Mouse (Mus musculus) limb, embryonic 14.5 days (tissue): ENCODE results near the gene Zscan22. TPM values are rescaled to one million over a fixed set of nuclear protein-coding genes. Genes with fewer than 3 reads are reported as not detected.

Experiments used
- ATAC-seq: fragments of 200-750 bp; cut with Nextera tagmentation; 2 replicates; pipeline ENCODE4 v1.8.0; 2017; ENCODE audit warnings: low read depth, moderate number of reproducible peaks, moderate TSS enrichment; ENCODE audit not compliant: low FRiP score
- DNase-seq: peaks from one replicate; pipeline ENCODE4 v3.0.0-alpha.2; 2015; ENCODE audit warnings: low spot score
- H3K27ac ChIP-seq: fragments of 300-500 bp; sonication (generic); replicated peaks from 2 replicates; pipeline ENCODE4 v1.5.1; 2014; ENCODE audit warnings: low read depth, mild to moderate bottlenecking, low read length, moderate library complexity, mixed read lengths
- H3K27me3 ChIP-seq: fragments of 300-500 bp; sonication (generic); 2 replicates; pipeline ENCODE4 v1.6.1; 2014; ENCODE audit warnings: low read length, mixed read lengths; ENCODE audit not compliant: control insufficient read depth, insufficient read depth
- H3K36me3 ChIP-seq: fragments of 300-500 bp; sonication (generic); 2 replicates; pipeline ENCODE4 v1.6.1; 2014; ENCODE audit warnings: mild to moderate bottlenecking, low read length, moderate library complexity, mixed read lengths; ENCODE audit not compliant: control insufficient read depth, insufficient read depth
- H3K4me1 ChIP-seq: fragments of 300-500 bp; sonication (generic); 2 replicates; pipeline ENCODE4 v1.6.1; 2014; ENCODE audit warnings: antibody characterized with exemption, low read length, mixed read lengths; ENCODE audit not compliant: control insufficient read depth, insufficient read depth
- H3K4me2 ChIP-seq: fragments of 300-500 bp; sonication (generic); replicated peaks from 2 replicates; pipeline ENCODE4 v1.6.1; 2014; ENCODE audit warnings: low read depth, mild to moderate bottlenecking, low read length, moderate library complexity; ENCODE audit not compliant: severe bottlenecking
- H3K4me3 ChIP-seq: fragments of 300-500 bp; sonication (generic); replicated peaks from 2 replicates; pipeline ENCODE4 v1.5.1; 2014; ENCODE audit warnings: low read length
- H3K9ac ChIP-seq: fragments of 300-500 bp; sonication (generic); 2 replicates; pipeline ENCODE4 v1.6.1; 2014; ENCODE audit warnings: mild to moderate bottlenecking, low read depth, low read length, moderate library complexity; ENCODE audit not compliant: severe bottlenecking
- H3K9me3 ChIP-seq: fragments of 300-500 bp; sonication (generic); 2 replicates; pipeline ENCODE4 v1.6.1; 2016; ENCODE audit warnings: low read length; ENCODE audit not compliant: control insufficient read depth
- POLR2A ChIP-seq: fragments of 200-500 bp; IDR thresholded peaks from 2 replicates; pipeline ENCODE4 v1.8.0; 2012; ENCODE audit warnings: inconsistent platforms, mild to moderate bottlenecking, moderate library complexity, borderline replicate concordance; ENCODE audit not compliant: insufficient read depth, insufficient read length; ENCODE audit errors: extremely low read depth
- WGBS: fragments of 180-500 bp; shearing (Covaris S2); extraction: QIAGEN DNeasy Blood & Tissue Kit; methylation state at CpG from one replicate; pipeline ENCODE4 v1.1.7; 2014; 5-methylcytosine and 5-hydroxymethylcytosine counted together
- polyA plus RNA-seq, 2 experiments: library from polyadenylated mRNA; depleted of rRNA in 1 of 2; stranded (reverse) in 1 of 2; unstranded in 1 of 2; fragments of >200 nt; fragmentation: Nextera tagmentation in 1 of 2; extraction: Ambion mirVana in 1 of 2; gene quantifications; 2 replicates each; pipeline versions ENCODE4 v1.2.1 to v1.2.3; 2012 to 2014

The Zscan22 gene
- polyA plus RNA-seq, 2 experiments = 15.6 to 20.1 TPM

- Histone ChIP-seq H3K9me3 (no peaks in the 10 kb centered on the region), H3K4me2 (no peak overlapping the region), H3K27me3 (no peaks in the 10 kb centered on the region), H3K4me1 (no peaks in the 10 kb centered on the region), H3K9ac (no peak overlapping the region), H3K4me3 (no peak overlapping the region), H3K27ac (no peak overlapping the region), H3K36me3 (no peaks in the 10 kb centered on the region)
- DNase-seq (no peak), ATAC-seq (no peak)
- TF ChIP-seq POLR2A = no peak
These were observed 45.9 kb downstream of the Zscan22 start for GRCm38 (mm10) chr7:12943488-12943887.

GRCm38 (mm10) chr7:12949032-12949871 is 51.6 kb downstream of the Zscan22 start:
- no peaks in the 10 kb centered on the region for H3K9me3 ChIP-seq
- H3K4me1 ChIP-seq = peaks cover 9% of the 10 kb centered on the region
- H3K4me2 ChIP-seq = peak overlapping the region; percentile 69
- H3K9ac ChIP-seq = peak overlapping the region; percentile 55
- peak overlapping the region; percentile 45 for H3K4me3 ChIP-seq
- H3K36me3 ChIP-seq = no peaks in the 10 kb centered on the region
- ATAC-seq (peak; percentile 98), DNase-seq (peak; percentile 99)
- peak; percentile 69; the same call in 1 of the 2 replicates for TF ChIP-seq POLR2A
- H3K27me3 ChIP-seq = no peaks in the 10 kb centered on the region
- peak overlapping the region; percentile 83 for H3K27ac ChIP-seq
- WGBS = 9% methylated on average over 35 of the region's 35 CpGs

- no peaks in the 10 kb centered on the region for H3K27me3 ChIP-seq
- WGBS = 4% methylated on average over 16 of the region's 16 CpGs
- H3K4me3 ChIP-seq = peak overlapping the region; percentile 45
- H3K4me2 ChIP-seq = peak overlapping the region; percentile 69
- peak overlapping the region; percentile 40 for H3K9ac ChIP-seq
- no peaks in the 10 kb centered on the region for H3K36me3 ChIP-seq
- H3K4me1 ChIP-seq = peaks cover 9% of the 10 kb centered on the region
- ATAC-seq (no peak; the same call in 1 of the 2 replicates), DNase-seq (no peak)
- H3K27ac ChIP-seq = peak overlapping the region; percentile 75
- no peaks in the 10 kb centered on the region for H3K9me3 ChIP-seq
- no peak for TF ChIP-seq POLR2A
These were observed 52.2 kb downstream of the Zscan22 start for GRCm38 (mm10) chr7:12949872-12950229.

GRCm38 (mm10) chr7:12954896-12955295 is 57.3 kb downstream of the Zscan22 start:
- no peak for DNase-seq
- no peak for TF ChIP-seq POLR2A
- WGBS = 46% methylated on average over 3 of the region's 3 CpGs

GRCm38 (mm10) chr7:12957511-12957910 is 59.9 kb downstream of the Zscan22 start:
- no peaks in the 10 kb centered on the region for H3K4me1 ChIP-seq
- no peaks in the 10 kb centered on the region for H3K36me3 ChIP-seq
- ATAC-seq (no peak), DNase-seq (no peak)
- no peak for TF ChIP-seq POLR2A
- no peak overlapping the region for H3K4me2 ChIP-seq
- no peaks in the 10 kb centered on the region for H3K9me3 ChIP-seq
- 71% methylated on average over 5 of the region's 5 CpGs for WGBS
- H3K27me3 ChIP-seq = no peaks in the 10 kb centered on the region
- H3K9ac ChIP-seq = no peak overlapping the region
- no peak overlapping the region for H3K4me3 ChIP-seq
- H3K27ac ChIP-seq = no peak overlapping the region

More at GRCm38 (mm10) chr7:12954896-12955295, 57.3 kb downstream of the Zscan22 start:
- no peak overlapping the region for H3K27ac ChIP-seq
- no peak overlapping the region for H3K9ac ChIP-seq
- no peak overlapping the region for H3K4me2 ChIP-seq
- H3K36me3 ChIP-seq = no peaks in the 10 kb centered on the region
- H3K4me1 ChIP-seq = peaks cover 5% of the 10 kb centered on the region
- no peaks in the 10 kb centered on the region for H3K27me3 ChIP-seq
- H3K4me3 ChIP-seq = no peak overlapping the region
- ATAC-seq = no peak
- H3K9me3 ChIP-seq = no peaks in the 10 kb centered on the region

Other genes with a start within 250 kb of the Zscan22 start
- 0.04 TPM in 1 of 2 replicates, not detected in the other for gene Vmn2r55, start 212.8 kb upstream of the Zscan22 start, polyA plus RNA-seq (2012; rRNA removed)
- gene Vmn2r55, start 212.8 kb upstream of the Zscan22 start, polyA plus RNA-seq (2014; fragmentation: Nextera tagmentation; extraction: Ambion mirVana) = not detected in 2 replicates
- gene Vmn2r56, start 162.8 kb upstream of the Zscan22 start, polyA plus RNA-seq (2012; rRNA removed) = not detected in 2 replicates
- not detected in 2 replicates for gene Vmn2r56, start 162.8 kb upstream of the Zscan22 start, polyA plus RNA-seq (2014; fragmentation: Nextera tagmentation; extraction: Ambion mirVana)
- gene Zscan18, start 94.2 kb upstream of the Zscan22 start, polyA plus RNA-seq (2012; rRNA removed) = 11.9 and 12.1 TPM in 2 replicates
- gene Zscan18, start 94.2 kb upstream of the Zscan22 start, polyA plus RNA-seq (2014; fragmentation: Nextera tagmentation; extraction: Ambion mirVana) = 11.0 and 13.0 TPM in 2 replicates
- 11.1 and 13.6 TPM in 2 replicates for gene Zfp329, start 79.0 kb upstream of the Zscan22 start, polyA plus RNA-seq (2012; rRNA removed)
- gene Zfp329, start 79.0 kb upstream of the Zscan22 start, polyA plus RNA-seq (2014; fragmentation: Nextera tagmentation; extraction: Ambion mirVana) = 12.1 and 16.1 TPM in 2 replicates
- 13.6 and 14.4 TPM in 2 replicates for gene Zfp110, start 63.1 kb upstream of the Zscan22 start, polyA plus RNA-seq (2012; rRNA removed)
- gene Zfp110, start 63.1 kb upstream of the Zscan22 start, polyA plus RNA-seq (2014; fragmentation: Nextera tagmentation; extraction: Ambion mirVana) = 32.5 and 36.0 TPM in 2 replicates
- gene Zfp128, start 16.6 kb upstream of the Zscan22 start, polyA plus RNA-seq (2012; rRNA removed) = 4.4 and 4.8 TPM in 2 replicates
- 4.8 and 5.8 TPM in 2 replicates for gene Zfp128, start 16.6 kb upstream of the Zscan22 start, polyA plus RNA-seq (2014; fragmentation: Nextera tagmentation; extraction: Ambion mirVana)
- gene Rps5, start 24.5 kb downstream of the Zscan22 start, polyA plus RNA-seq (2012; rRNA removed) = 3,045 and 3,888 TPM in 2 replicates
- 1,462 and 1,509 TPM in 2 replicates for gene Rps5, start 24.5 kb downstream of the Zscan22 start, polyA plus RNA-seq (2014; fragmentation: Nextera tagmentation; extraction: Ambion mirVana)
- 1.8 and 2.3 TPM in 2 replicates for gene Rnf225, start 29.6 kb downstream of the Zscan22 start, polyA plus RNA-seq (2012; rRNA removed)
- gene Rnf225, start 29.6 kb downstream of the Zscan22 start, polyA plus RNA-seq (2014; fragmentation: Nextera tagmentation; extraction: Ambion mirVana) = 0.83 and 0.86 TPM in 2 replicates
- 9.8 and 12.0 TPM in 2 replicates for gene Zfp324, start 68.0 kb downstream of the Zscan22 start, polyA plus RNA-seq (2012; rRNA removed)
- 9.5 and 11.4 TPM in 2 replicates for gene Zfp324, start 68.0 kb downstream of the Zscan22 start, polyA plus RNA-seq (2014; fragmentation: Nextera tagmentation; extraction: Ambion mirVana)
- gene Zfp446, start 80.0 kb downstream of the Zscan22 start, polyA plus RNA-seq (2012; rRNA removed) = 10.1 and 12.5 TPM in 2 replicates
- gene Zfp446, start 80.0 kb downstream of the Zscan22 start, polyA plus RNA-seq (2014; fragmentation: Nextera tagmentation; extraction: Ambion mirVana) = 3.5 and 5.4 TPM in 2 replicates
- 0.23 and 0.26 TPM in 2 replicates for gene Slc27a5, start 100.4 kb downstream of the Zscan22 start, polyA plus RNA-seq (2012; rRNA removed)
- not detected in 2 replicates for gene Slc27a5, start 100.4 kb downstream of the Zscan22 start, polyA plus RNA-seq (2014; fragmentation: Nextera tagmentation; extraction: Ambion mirVana)
- gene Trim28, start 101.3 kb downstream of the Zscan22 start, polyA plus RNA-seq (2012; rRNA removed) = 610 and 816 TPM in 2 replicates
- 408 and 456 TPM in 2 replicates for gene Trim28, start 101.3 kb downstream of the Zscan22 start, polyA plus RNA-seq (2014; fragmentation: Nextera tagmentation; extraction: Ambion mirVana)
- gene Zbtb45, start 112.2 kb downstream of the Zscan22 start, polyA plus RNA-seq (2012; rRNA removed) = 29.3 and 46.7 TPM in 2 replicates
- gene Zbtb45, start 112.2 kb downstream of the Zscan22 start, polyA plus RNA-seq (2014; fragmentation: Nextera tagmentation; extraction: Ambion mirVana) = 25.5 and 25.8 TPM in 2 replicates
- 97.3 and 151 TPM in 2 replicates for gene Chmp2a, start 137.0 kb downstream of the Zscan22 start, polyA plus RNA-seq (2012; rRNA removed)
- gene Chmp2a, start 137.0 kb downstream of the Zscan22 start, polyA plus RNA-seq (2014; fragmentation: Nextera tagmentation; extraction: Ambion mirVana) = 164 TPM in 2 replicates
- gene Ube2m, start 140.5 kb downstream of the Zscan22 start, polyA plus RNA-seq (2012; rRNA removed) = 294 and 308 TPM in 2 replicates
- gene Ube2m, start 140.5 kb downstream of the Zscan22 start, polyA plus RNA-seq (2014; fragmentation: Nextera tagmentation; extraction: Ambion mirVana) = 159 and 165 TPM in 2 replicates
- 5.3 and 7.1 TPM in 2 replicates for gene Mzf1, start 156.9 kb downstream of the Zscan22 start, polyA plus RNA-seq (2012; rRNA removed)
- gene Mzf1, start 156.9 kb downstream of the Zscan22 start, polyA plus RNA-seq (2014; fragmentation: Nextera tagmentation; extraction: Ambion mirVana) = 1.9 and 2.5 TPM in 2 replicates
- 0.01 TPM in 1 of 2 replicates, not detected in the other for gene Vmn1r85, start 197.4 kb downstream of the Zscan22 start, polyA plus RNA-seq (2012; rRNA removed)
- not detected in 2 replicates for gene Vmn1r85, start 197.4 kb downstream of the Zscan22 start, polyA plus RNA-seq (2014; fragmentation: Nextera tagmentation; extraction: Ambion mirVana)
- not detected in 2 replicates for gene Vmn1r86, start 222.1 kb downstream of the Zscan22 start, polyA plus RNA-seq (2012; rRNA removed)
- not detected in 2 replicates for gene Vmn1r86, start 222.1 kb downstream of the Zscan22 start, polyA plus RNA-seq (2014; fragmentation: Nextera tagmentation; extraction: Ambion mirVana)
- not detected in 2 replicates for gene Vmn1r87, start 242.3 kb downstream of the Zscan22 start, polyA plus RNA-seq (2012; rRNA removed)
- not detected in 2 replicates for gene Vmn1r87, start 242.3 kb downstream of the Zscan22 start, polyA plus RNA-seq (2014; fragmentation: Nextera tagmentation; extraction: Ambion mirVana)